Mouse (Mus musculus) cortical plate, adult 2 months (tissue): ENCODE data around the gene Myef2.

Experiments used
- CTCF ChIP-seq: fragments of 200-500 bp; IDR thresholded peaks from 2 replicates; pipeline ENCODE4 v1.5.1; 2011; ENCODE audit warnings: mild to moderate bottlenecking, control low read depth, low read length; ENCODE audit not compliant: insufficient read depth; ENCODE audit errors: extremely low read depth
- POLR2A ChIP-seq: fragments of 200-500 bp; IDR thresholded peaks from 2 replicates; pipeline ENCODE4 v1.6.1; 2011; ENCODE audit warnings: mild to moderate bottlenecking, low read length, control low read depth; ENCODE audit not compliant: insufficient read depth; ENCODE audit errors: extremely low read depth

GRCm38 (mm10) chr2:125142336-125142735, 18.9 kb upstream of the Myef2 start:
- no peak for TF ChIP-seq POLR2A
- TF ChIP-seq CTCF: no peak
